Comparison of ENCODE assay signal across 8 mouse cellular contexts in genomic region chr7:3412036-3412435, GRCm38 (mm10). TPM values are rescaled to one million over a fixed set of nuclear protein-coding genes. Genes with fewer than 3 reads are reported as not detected.
DNase-seq lines count a peak whose midpoint lies in the region; ATAC-seq and TF ChIP-seq lines count a peak whose summit lies in the region.

No protein-coding gene starts in this region.

- TF ChIP-seq CTCF in C2C12 (IDR thresholded peaks at IDR 0.05; ENCODE audit: control insufficient read depth, insufficient read depth, insufficient read length), result peak; percentile 12

- no peak overlapping the region for H3K27ac ChIP-seq in heart, embryonic 10.5 days
- no peak overlapping the region for H3K27ac ChIP-seq in forebrain, embryonic 15.5 days (replicated peaks)
- no peak overlapping the region for H3K27ac ChIP-seq in limb, embryonic 15.5 days

- H3K4me2 ChIP-seq in forebrain, embryonic 15.5 days (replicated peaks), result peak overlapping the region; percentile 77
- peak overlapping the region; percentile 58 for H3K4me2 ChIP-seq in limb, embryonic 15.5 days

- ATAC-seq in forebrain, embryonic 15.5 days (replicated peaks), result no peak
- ATAC-seq in limb, embryonic 15.5 days (ENCODE audit: insufficient number of reproducible peaks, low FRiP score, low TSS enrichment, low read depth), result no peak

- H3K79me3 ChIP-seq in C2C12 (ENCODE audit: low read depth), result no peaks in the 10 kb centered on the region

- 2% methylated on average over 20 of the region's 20 CpGs for WGBS in heart, embryonic 10.5 days
- WGBS in forebrain, embryonic 15.5 days, result 2% methylated on average over 20 of the region's 20 CpGs
- WGBS in limb, embryonic 15.5 days, result 1% methylated on average over 20 of the region's 20 CpGs

- H3K79me2 ChIP-seq in C2C12 (ENCODE audit: control insufficient read depth, insufficient read depth), result no peaks in the 10 kb centered on the region

- H3K9ac ChIP-seq in forebrain, embryonic 15.5 days (replicated peaks), result peak overlapping the region; percentile 44
- H3K9ac ChIP-seq in limb, embryonic 15.5 days, result no peak overlapping the region

- H3ac ChIP-seq in C2C12 (ENCODE audit: control insufficient read depth, insufficient read length, low read depth), result peak overlapping the region; percentile 49

- H3K4me1 ChIP-seq in heart, embryonic 10.5 days, result peaks cover 13% of the 10 kb centered on the region; the same call in 1 of the 2 replicates
- peaks cover 30% of the 10 kb centered on the region for H3K4me1 ChIP-seq in forebrain, embryonic 15.5 days
- H3K4me1 ChIP-seq in limb, embryonic 15.5 days, result peaks cover 25% of the 10 kb centered on the region

- no peaks in the 10 kb centered on the region; the same call in 1 of the 2 replicates for H3K9me3 ChIP-seq in heart, embryonic 10.5 days
- H3K9me3 ChIP-seq in forebrain, embryonic 15.5 days, result no peaks in the 10 kb centered on the region
- H3K9me3 ChIP-seq in limb, embryonic 15.5 days, result no peaks in the 10 kb centered on the region

- no peaks in the 10 kb centered on the region for H3K36me3 ChIP-seq in heart, embryonic 10.5 days
- H3K36me3 ChIP-seq in C2C12 (ENCODE audit: control insufficient read depth, insufficient read depth), result no peaks in the 10 kb centered on the region
- no peaks in the 10 kb centered on the region for H3K36me3 ChIP-seq in forebrain, embryonic 15.5 days
- no peaks in the 10 kb centered on the region for H3K36me3 ChIP-seq in limb, embryonic 15.5 days

- H3K4me3 ChIP-seq in heart, embryonic 10.5 days, result peak overlapping the region; percentile 58
- no peak overlapping the region for H3K4me3 ChIP-seq in C2C12 (ENCODE audit: insufficient read depth, poor library complexity, severe bottlenecking)
- H3K4me3 ChIP-seq in forebrain, embryonic 15.5 days, result peak overlapping the region; percentile 37
- H3K4me3 ChIP-seq in limb, embryonic 15.5 days, result peak overlapping the region; percentile 41

- DNase-seq in heart, embryonic 10.5 days (ENCODE audit: low spot score), result no peak
- no peak for DNase-seq in heart, adult 11 months
- DNase-seq in brain, adult 2 months (ENCODE audit: low read depth, low spot score), result peak; percentile 74
- DNase-seq in right cerebral cortex, postnatal 4 days, result peak; percentile 56
- DNase-seq in layer of hippocampus, adult 9-11 months, result no peak

- peaks cover 55% of the 10 kb centered on the region for H3K27me3 ChIP-seq in heart, embryonic 10.5 days (ENCODE audit: insufficient read depth, poor library complexity, severe bottlenecking)
- H3K27me3 ChIP-seq in C2C12 (ENCODE audit: control insufficient read depth, insufficient read depth, insufficient read length), result no peaks in the 10 kb centered on the region
- peaks cover 18% of the 10 kb centered on the region for H3K27me3 ChIP-seq in forebrain, embryonic 15.5 days
- H3K27me3 ChIP-seq in limb, embryonic 15.5 days, result peaks cover 63% of the 10 kb centered on the region

TF ChIP-seq in C2C12, 6 proteins besides CTCF, POLR2A, EP300 and RAD21:
- TF ChIP-seq FOSL1 (IDR thresholded peaks at IDR 0.05; ENCODE audit: insufficient read depth, low read length, poor library complexity, severe bottlenecking) (no peak), MYOD1 (IDR thresholded peaks at IDR 0.05; ENCODE audit: control insufficient read depth, insufficient read length, low read depth) (no peak), CEBPB (IDR thresholded peaks at IDR 0.05; ENCODE audit: low read depth) (no peak), MYOG (IDR thresholded peaks at IDR 0.05; ENCODE audit: control insufficient read depth, extremely low read depth, insufficient read length) (no peak), MAX (IDR thresholded peaks at IDR 0.05) (no peak), USF1 (IDR thresholded peaks at IDR 0.05; ENCODE audit: low read depth) (no peak)

RNA-seq across cellular contexts. Expression of gene Cacng6, which starts 12.0 kb away (rescaled TPM):
- polyA plus RNA-seq in heart, embryonic 10.5 days (2016; fragmentation: Nextera tagmentation; extraction: Ambion mirVana), result 9.6 and 23.7 TPM in 2 replicates
- 0.27 TPM for polyA plus RNA-seq in C2C12 (2012; fragmentation: generic; extraction: Trizol)
- 0.08 and 0.14 TPM in 2 replicates for polyA plus RNA-seq in forebrain, embryonic 15.5 days (2015; fragmentation: Nextera tagmentation; extraction: Ambion mirVana)
- polyA plus RNA-seq in limb, embryonic 15.5 days (2015; fragmentation: Nextera tagmentation; extraction: Ambion mirVana), result 6.7 and 15.4 TPM in 2 replicates

RNA-seq across cellular contexts. Expression of gene Cacng8, which starts 21.6 kb away (rescaled TPM):
- polyA plus RNA-seq in heart, embryonic 10.5 days (2016; fragmentation: Nextera tagmentation; extraction: Ambion mirVana), result 1.8 and 2.3 TPM in 2 replicates
- polyA plus RNA-seq in C2C12 (2012; fragmentation: generic; extraction: Trizol), result 1.3 TPM
- polyA plus RNA-seq in forebrain, embryonic 15.5 days (2015; fragmentation: Nextera tagmentation; extraction: Ambion mirVana), result 12.5 and 16.4 TPM in 2 replicates
- polyA plus RNA-seq in limb, embryonic 15.5 days (2015; fragmentation: Nextera tagmentation; extraction: Ambion mirVana), result 2.4 and 2.6 TPM in 2 replicates

Comparison
In these comparisons a context has a peak if more than half of its experiments do, and no peak if none do; other contexts are left out.
1. DNase-seq: peak in brain, adult 2 months (single experiment) and right cerebral cortex, postnatal 4 days (single experiment); none in heart, embryonic 10.5 days (single experiment), heart, adult 11 months (single experiment) and layer of hippocampus, adult 9-11 months (single experiment).